Mouse (Mus musculus) megakaryocyte, embryonic 14.5 days (primary cell): ENCODE measurements around the gene Mprip.

ENCODE experiments used
- FLI1 ChIP-seq: IDR thresholded peaks from 2 replicates; pipeline ENCODE4 v1.6.1; 2012; ENCODE audit warnings: low read length, inconsistent platforms, mixed read lengths
- GATA1 ChIP-seq: IDR thresholded peaks from 3 replicates; pipeline ENCODE4 v1.6.1; 2012; ENCODE audit warnings: mixed read lengths, low read length, inconsistent platforms, borderline replicate concordance

DNA sequence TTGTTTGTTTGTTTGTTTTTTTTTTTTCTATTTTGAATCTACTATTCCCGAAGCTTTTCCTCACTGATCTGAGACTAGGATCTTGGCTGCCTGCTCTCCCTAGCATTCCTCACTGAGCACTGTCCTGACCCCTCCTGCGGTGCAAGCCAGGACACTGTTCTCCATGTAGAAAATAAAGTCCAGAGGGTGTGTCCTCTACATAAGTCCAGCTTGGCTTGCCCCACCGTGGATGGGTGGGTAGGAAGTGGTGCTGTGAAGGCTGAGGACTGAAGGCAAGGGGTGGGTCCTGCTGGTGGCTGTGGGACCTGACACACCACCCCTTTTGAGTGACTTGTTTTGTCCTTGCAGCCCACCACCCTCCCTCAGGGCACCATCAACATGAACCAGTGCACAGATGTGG lies 66.1 kb downstream of the Mprip start:
- TF ChIP-seq GATA1 (no peak), FLI1 (no peak)
